8 mouse cellular contexts compared by ENCODE assay signal in genomic region chr2:77817357-77817894, GRCm38 (mm10). TPM values are rescaled to one million over a fixed set of nuclear protein-coding genes. Genes with fewer than 3 reads are reported as not detected.
DNase-seq lines count a peak whose midpoint lies in the region; ATAC-seq and TF ChIP-seq lines count a peak whose summit lies in the region.

No protein-coding gene starts in this region.

- H3K4me3 ChIP-seq in heart, adult 2 months, result peak overlapping the region; percentile 57
- H3K4me3 ChIP-seq in brown adipose tissue, adult 24 weeks (ENCODE audit: insufficient read depth, low read depth, low read length), result peak overlapping the region; percentile 45
- H3K4me3 ChIP-seq in hindbrain, embryonic 10.5 days, result peak overlapping the region; percentile 74
- H3K4me3 ChIP-seq in liver, postnatal 0 days (ENCODE audit: low read depth, low read length), result peak overlapping the region; percentile 35; the same call in 1 of the 2 replicates

- no peaks in the 10 kb centered on the region; the same call in 1 of the 2 replicates for H3K4me1 ChIP-seq in heart, adult 2 months (ENCODE audit: control insufficient read depth, insufficient read depth, low read length)
- peaks cover 6% of the 10 kb centered on the region; the same call in 1 of the 2 replicates for H3K4me1 ChIP-seq in brown adipose tissue, adult 24 weeks (ENCODE audit: control insufficient read depth, insufficient read depth, insufficient read length, low read length)
- H3K4me1 ChIP-seq in hindbrain, embryonic 10.5 days (replicated peaks), result peaks cover 19% of the 10 kb centered on the region
- H3K4me1 ChIP-seq in liver, postnatal 0 days (ENCODE audit: insufficient read depth), result no peaks in the 10 kb centered on the region

- no peak overlapping the region for H3K4me2 ChIP-seq in liver, postnatal 0 days (ENCODE audit: low read depth, low read length)

- no peak for ATAC-seq in liver, postnatal 0 days

- WGBS in heart, adult 2 months, result 19% methylated on average over 12 of the region's 12 CpGs
- 41% methylated on average over 12 of the region's 12 CpGs for WGBS in hindbrain, embryonic 10.5 days
- WGBS in liver, postnatal 0 days (ENCODE audit: insufficient replicate concordance), result 41% methylated on average over 12 of the region's 12 CpGs

- DNase-seq in heart, adult 2 months, result no peak
- DNase-seq in heart, postnatal 4 days, result no peak
- DNase-seq in hindbrain, embryonic 10.5 days (ENCODE audit: low spot score), result no peak
- no peak for DNase-seq in liver, postnatal 0 days
- DNase-seq in right cerebral cortex, postnatal 36 days (ENCODE audit: low spot score in 2 of 2), result no peak
- no peak for DNase-seq in adrenal gland, adult (ENCODE audit: inconsistent age in 2 of 2, low spot score in 1 of 2)
- no peak for DNase-seq in thymus, postnatal 25 days

- no peak for TF ChIP-seq EP300 in heart, adult 2 months (IDR thresholded peaks at IDR 0.05; ENCODE audit: insufficient read depth, low read depth, low read length)
- no peak for TF ChIP-seq EP300 in liver, postnatal 0 days (IDR thresholded peaks at IDR 0.05; ENCODE audit: low read depth)

- no peak for TF ChIP-seq POLR2A in heart, adult 2 months (IDR thresholded peaks at IDR 0.05; ENCODE audit: insufficient read depth, low read depth, low read length)

- intact Hi-C loops in heart, adult 2 months (cut with DNase I), result no loop called here

- H3K27ac ChIP-seq in heart, adult 2 months, result no peak overlapping the region; the same call in 1 of the 2 replicates
- no peak overlapping the region for H3K27ac ChIP-seq in brown adipose tissue, adult 24 weeks (replicated peaks; ENCODE audit: low read depth, low read length)
- H3K27ac ChIP-seq in hindbrain, embryonic 10.5 days, result no peak overlapping the region
- no peak overlapping the region for H3K27ac ChIP-seq in liver, postnatal 0 days (ENCODE audit: low read depth)

- peak overlapping the region; percentile 74; the same call in 1 of the 2 replicates for H3K9ac ChIP-seq in heart, adult 2 months (ENCODE audit: low read depth, low read length)
- no peak overlapping the region for H3K9ac ChIP-seq in liver, postnatal 0 days (replicated peaks)

- TF ChIP-seq CTCF in heart, adult 2 months (IDR thresholded peaks at IDR 0.05), result no peak
- no peak for TF ChIP-seq CTCF in liver, postnatal 0 days (IDR thresholded peaks at IDR 0.05; ENCODE audit: low read depth)

- no peaks in the 10 kb centered on the region for H3K9me3 ChIP-seq in hindbrain, embryonic 10.5 days
- no peaks in the 10 kb centered on the region for H3K9me3 ChIP-seq in liver, postnatal 0 days (ENCODE audit: low read length)

- peaks cover 4% of the 10 kb centered on the region for H3K27me3 ChIP-seq in heart, adult 2 months (ENCODE audit: control insufficient read depth, insufficient read depth, low read length)
- peaks cover 61% of the 10 kb centered on the region for H3K27me3 ChIP-seq in hindbrain, embryonic 10.5 days (ENCODE audit: insufficient read depth, poor library complexity, severe bottlenecking)
- H3K27me3 ChIP-seq in liver, postnatal 0 days (ENCODE audit: insufficient read depth, low read length), result peaks cover 44% of the 10 kb centered on the region

- H3K79me2 ChIP-seq in heart, adult 2 months (replicated peaks; ENCODE audit: control insufficient read depth, insufficient read depth, low read length), result no peaks in the 10 kb centered on the region

- no peaks in the 10 kb centered on the region for H3K36me3 ChIP-seq in heart, adult 2 months (ENCODE audit: control insufficient read depth, insufficient read depth, low read length)
- H3K36me3 ChIP-seq in hindbrain, embryonic 10.5 days, result no peaks in the 10 kb centered on the region
- H3K36me3 ChIP-seq in liver, postnatal 0 days (replicated peaks; ENCODE audit: insufficient read depth, low read length), result no peaks in the 10 kb centered on the region

RNA-seq across cellular contexts. Expression of gene Zfp385b, which starts 2.0 kb away (rescaled TPM):
- total RNA-seq in heart, adult 2 months (2021), result 1 to 10 TPM; 7.3 to 7.9 TPM
- 8.2 and 10.0 TPM in 2 replicates for polyA plus RNA-seq in heart, adult 2 months (2012; rRNA removed)
- 1 to 10 TPM; 7.0 to 7.6 TPM for total RNA-seq in heart, postnatal 4 days (2021)
- polyA plus RNA-seq in brown adipose tissue, adult 24 weeks (2012; ENCODE audit: insufficient read depth, insufficient read length, missing spikeins), result not detected in 2 replicates
- 0.88 and 1.1 TPM in 2 replicates for polyA plus RNA-seq in hindbrain, embryonic 10.5 days (2016; fragmentation: Nextera tagmentation; extraction: Ambion mirVana)
- 4.8 and 6.8 TPM in 2 replicates for polyA plus RNA-seq in liver, postnatal 0 days (2015; fragmentation: Nextera tagmentation; extraction: Ambion mirVana)
